Mouse (Mus musculus) neural tube, embryonic 14.5 days (tissue): ENCODE measurements around the gene Cd24a. TPM values are rescaled to one million over a fixed set of nuclear protein-coding genes. Genes with fewer than 3 reads are reported as not detected.

Source experiments
- ATAC-seq: fragments of 200-750 bp; cut with Nextera tagmentation; 2 replicates; pipeline ENCODE4 v1.8.0; 2017; ENCODE audit warnings: low read depth, mild to moderate bottlenecking, moderate TSS enrichment, moderate library complexity
- H3K27ac ChIP-seq: fragments of 300-500 bp; sonication (generic); 2 replicates; pipeline ENCODE4 v1.5.1; 2014; ENCODE audit warnings: low read depth, mild to moderate bottlenecking, control low read depth, low read length, moderate library complexity, mixed read lengths
- H3K27me3 ChIP-seq: fragments of 300-500 bp; sonication (generic); 2 replicates; pipeline ENCODE4 v1.6.1; 2014; ENCODE audit warnings: low read length; ENCODE audit not compliant: control insufficient read depth, insufficient read depth
- H3K36me3 ChIP-seq: fragments of 300-500 bp; sonication (generic); 2 replicates; pipeline ENCODE4 v1.6.1; 2014; ENCODE audit warnings: low read length, mixed read lengths; ENCODE audit not compliant: control insufficient read depth, insufficient read depth
- H3K4me1 ChIP-seq: fragments of 300-500 bp; sonication (generic); 2 replicates; pipeline ENCODE4 v1.6.1; 2014; ENCODE audit warnings: low read length; ENCODE audit not compliant: control insufficient read depth, insufficient read depth
- H3K4me2 ChIP-seq: fragments of 300-500 bp; sonication (generic); 2 replicates; pipeline ENCODE4 v1.6.1; 2014; ENCODE audit warnings: mild to moderate bottlenecking, low read depth, low read length, control low read depth
- H3K4me3 ChIP-seq: fragments of 300-500 bp; sonication (generic); 2 replicates; pipeline ENCODE4 v1.5.1; 2014; ENCODE audit warnings: low read depth, low read length, control low read depth, mixed read lengths
- H3K9ac ChIP-seq: fragments of 300-500 bp; sonication (generic); replicated peaks from 2 replicates; pipeline ENCODE4 v1.6.1; 2014; ENCODE audit warnings: low read depth, mild to moderate bottlenecking, control low read depth, low read length, mixed read lengths
- H3K9me3 ChIP-seq: fragments of 300-500 bp; sonication (generic); 2 replicates; pipeline ENCODE4 v1.6.1; 2016; ENCODE audit warnings: low read length; ENCODE audit not compliant: control insufficient read depth
- WGBS: fragments of 180-500 bp; shearing (Covaris S2); extraction: QIAGEN DNeasy Blood & Tissue Kit; methylation state at CpG from one replicate; pipeline ENCODE4 v1.1.7; 2014; 5-methylcytosine and 5-hydroxymethylcytosine counted together
- polyA plus RNA-seq: library from polyadenylated mRNA; unstranded; fragments of >200 nt; fragmentation: Nextera tagmentation; extraction: Ambion mirVana; gene quantifications from 2 replicates; pipeline ENCODE4 v1.2.1, GENCODE M21; 2014

Gene Cd24a
- polyA plus RNA-seq, 1 experiment from 2014 or later: 1,170 TPM

DNA sequence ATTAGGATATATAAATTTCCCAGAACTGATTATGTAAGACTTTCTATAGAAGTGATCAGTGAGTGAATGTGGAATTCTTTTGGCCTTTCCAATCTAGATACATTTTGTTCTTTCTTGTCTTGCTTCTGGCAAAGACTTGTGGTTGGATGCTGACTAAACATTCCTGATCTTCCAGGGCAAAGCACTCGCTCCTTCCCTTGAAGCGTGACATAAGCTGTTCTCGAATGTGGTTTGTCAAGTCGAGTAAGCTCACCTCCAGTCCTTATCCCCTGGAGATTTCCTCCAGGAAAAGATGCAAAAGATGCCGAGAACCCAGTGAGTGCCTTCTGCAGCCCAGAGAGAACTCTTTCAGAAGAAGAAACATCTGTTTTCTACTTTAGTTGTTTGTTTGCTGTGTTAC lies 51.1 kb downstream of the Cd24a start:
- Histone ChIP-seq H3K4me1 (peaks cover 10% of the 10 kb centered on the region; the same call in 1 of the 2 replicates), H3K9ac (no peak overlapping the region), H3K4me3 (no peak overlapping the region), H3K36me3 (no peaks in the 10 kb centered on the region), H3K9me3 (no peaks in the 10 kb centered on the region), H3K4me2 (no peak overlapping the region), H3K27ac (no peak overlapping the region), H3K27me3 (no peaks in the 10 kb centered on the region)
- no peak for ATAC-seq
- 78% methylated on average over 5 of the region's 5 CpGs for WGBS

DNA sequence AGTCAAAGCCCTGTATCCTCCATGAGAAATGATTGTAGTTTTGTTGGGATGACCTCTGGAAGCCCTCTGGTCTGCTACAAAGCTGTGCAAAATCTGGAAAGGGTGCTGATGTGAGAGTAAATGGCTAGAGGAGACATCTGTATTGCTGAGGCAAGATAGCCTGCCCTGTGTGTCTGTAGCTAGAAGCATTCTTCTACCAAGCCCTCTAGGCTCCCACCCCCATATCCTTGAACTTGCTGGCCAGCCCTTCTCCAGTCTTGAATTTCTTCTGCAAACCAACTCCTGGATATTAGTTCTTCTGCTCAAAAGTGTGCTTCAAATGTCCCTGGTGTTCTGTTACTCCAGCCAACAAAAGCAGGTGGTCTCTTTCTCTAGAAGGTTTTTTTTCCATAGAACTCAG lies 51.8 kb downstream of the Cd24a start:
- Histone ChIP-seq H3K4me2 (no peak overlapping the region), H3K4me3 (no peak overlapping the region), H3K27ac (no peak overlapping the region), H3K9me3 (no peaks in the 10 kb centered on the region), H3K36me3 (no peaks in the 10 kb centered on the region), H3K9ac (no peak overlapping the region), H3K4me1 (peaks cover 7% of the 10 kb centered on the region; the same call in 1 of the 2 replicates), H3K27me3 (no peaks in the 10 kb centered on the region)
- ATAC-seq: no peak

DNA sequence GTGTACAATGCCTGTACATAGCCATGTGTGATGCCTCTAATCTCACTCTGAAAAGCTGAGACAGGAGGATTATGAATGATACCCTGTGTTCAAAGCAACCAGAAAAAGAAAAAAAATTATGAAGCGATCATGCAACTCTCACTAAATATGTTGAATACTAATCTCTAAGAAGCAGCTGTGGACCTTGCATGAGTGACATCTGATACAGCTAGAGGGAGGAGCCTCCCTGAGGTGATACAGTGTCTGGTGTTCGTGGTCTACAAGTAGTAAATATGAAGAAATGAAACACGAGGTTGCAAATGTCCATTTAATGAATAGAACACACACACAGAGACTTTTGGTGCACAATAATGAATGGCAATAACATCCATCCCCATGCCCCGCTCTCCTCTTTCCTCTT lies 52.5 kb downstream of the Cd24a start:
- H3K4me2 ChIP-seq: no peak overlapping the region
- WGBS: 73% methylated on average over 4 of the region's 4 CpGs

GRCm38 (mm10) chr10:43631049-43631448 lies 53.0 kb downstream of the Cd24a start:
- Histone ChIP-seq H3K4me3 (no peak overlapping the region), H3K27me3 (no peaks in the 10 kb centered on the region)
- no peak for ATAC-seq

More for the DNA sequence above, 52.5 kb downstream of the Cd24a start:
- no peaks in the 10 kb centered on the region for H3K36me3 ChIP-seq
- no peak for ATAC-seq
- H3K9me3 ChIP-seq: no peaks in the 10 kb centered on the region
- peaks cover 2% of the 10 kb centered on the region; the same call in 1 of the 2 replicates for H3K4me1 ChIP-seq
- H3K9ac ChIP-seq: no peak overlapping the region
- H3K27ac ChIP-seq: no peak overlapping the region
- no peaks in the 10 kb centered on the region for H3K27me3 ChIP-seq
- no peak overlapping the region for H3K4me3 ChIP-seq

DNA sequence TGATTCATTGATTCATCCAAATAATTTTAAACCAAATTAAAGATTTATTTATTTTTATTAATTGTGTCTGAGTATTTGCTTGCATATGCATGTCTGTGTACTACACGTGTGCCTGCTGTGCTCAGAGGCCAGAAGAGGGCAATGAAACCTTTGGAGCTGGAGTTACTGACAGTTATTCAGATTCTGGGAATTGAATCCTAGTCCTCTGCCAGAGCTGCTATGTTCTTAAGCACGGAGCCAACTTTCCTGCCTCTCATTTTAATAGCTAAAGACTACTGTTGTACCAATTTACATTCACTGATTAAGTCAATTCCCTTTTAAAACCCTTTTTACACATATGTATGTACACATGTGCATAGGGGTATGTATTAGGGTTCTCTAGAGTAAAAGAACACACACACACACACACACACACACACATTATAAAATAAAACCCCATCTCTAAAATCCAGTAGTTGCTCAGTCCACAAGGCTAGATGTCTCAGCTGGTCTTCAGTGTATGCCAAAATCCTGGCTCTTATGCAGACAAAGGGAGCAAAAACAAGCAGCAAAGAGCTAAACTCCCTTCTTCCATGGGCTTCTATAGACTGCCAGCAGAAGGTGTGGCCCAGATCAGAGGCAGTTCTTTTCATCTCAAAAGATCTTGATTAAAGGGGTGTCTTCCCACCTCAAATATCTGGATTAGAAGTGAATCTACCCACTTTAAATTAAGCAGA lies 53.7 kb downstream of the Cd24a start:
- Histone ChIP-seq H3K4me3 (no peak overlapping the region), H3K4me2 (no peak overlapping the region), H3K27ac (no peak overlapping the region), H3K9ac (no peak overlapping the region), H3K4me1 (peaks cover 2% of the 10 kb centered on the region; the same call in 1 of the 2 replicates), H3K27me3 (no peaks in the 10 kb centered on the region), H3K9me3 (no peaks in the 10 kb centered on the region), H3K36me3 (no peaks in the 10 kb centered on the region)
- 64% methylated on average over 2 of the region's 2 CpGs for WGBS
- ATAC-seq: no peak

More at GRCm38 (mm10) chr10:43631049-43631448, 53.0 kb downstream of the Cd24a start:
- Histone ChIP-seq H3K27ac (no peak overlapping the region), H3K9me3 (no peaks in the 10 kb centered on the region), H3K36me3 (no peaks in the 10 kb centered on the region), H3K4me1 (peaks cover 2% of the 10 kb centered on the region; the same call in 1 of the 2 replicates), H3K4me2 (no peak overlapping the region), H3K9ac (no peak overlapping the region)

DNA sequence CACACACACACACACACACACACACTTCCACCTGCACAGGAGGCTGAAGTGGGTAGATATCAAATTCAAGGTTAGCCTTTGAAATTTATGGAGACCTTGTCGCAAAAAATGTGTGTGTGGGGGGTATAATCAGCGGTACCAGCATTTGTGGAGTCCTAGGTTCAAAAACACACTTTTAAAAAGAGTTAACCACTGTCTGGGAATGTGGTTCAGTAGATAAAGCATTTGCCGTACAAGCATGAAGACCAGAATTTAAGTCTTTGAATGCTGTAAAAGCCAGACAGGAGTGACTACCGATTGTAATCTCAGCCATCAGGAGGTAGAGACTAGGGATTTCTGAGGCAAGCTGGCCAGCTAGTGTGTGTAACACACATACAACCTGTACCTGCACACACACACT lies 55.0 kb downstream of the Cd24a start:
- H3K4me2 ChIP-seq: no peak overlapping the region
- no peak overlapping the region for H3K4me3 ChIP-seq
- peaks cover 2% of the 10 kb centered on the region; the same call in 1 of the 2 replicates for H3K4me1 ChIP-seq
- ATAC-seq: no peak
- no peaks in the 10 kb centered on the region for H3K36me3 ChIP-seq
- H3K9me3 ChIP-seq: no peaks in the 10 kb centered on the region
- whole genome bisulfite sequencing: 81% methylated on average over 4 of the region's 4 CpGs
- H3K9ac ChIP-seq: no peak overlapping the region
- H3K27me3 ChIP-seq: no peaks in the 10 kb centered on the region
- no peak overlapping the region for H3K27ac ChIP-seq

Other genes starting within 250 kb of the Cd24a start
- gene Bend3, start 99.5 kb upstream of the Cd24a start, polyA plus RNA-seq: 3.7 and 3.8 TPM in 2 replicates
- 17.9 and 26.8 TPM in 2 replicates for gene Gm9803, start 54.2 kb upstream of the Cd24a start, polyA plus RNA-seq
- gene 1700021F05Rik, start 37.3 kb upstream of the Cd24a start, polyA plus RNA-seq: 71.8 and 76.5 TPM in 2 replicates